Mouse (Mus musculus) ovary, postnatal 14 days (tissue): ENCODE data around the gene Sbf2.
A peak's percentile ranks its signal among the peaks of the same experiment; 100 is the strongest.
"Not testable (repeated sequence)": the region's sequence is repeated elsewhere in the genome, so short reads cannot be mapped to it uniquely, and the experiment has no call there.

Experiments used
- DNase-seq: peaks from one replicate; pipeline ENCODE4 v3.0.0; 2022; ENCODE audit warnings: low spot score

The Sbf2 gene

GRCm38 (mm10) chr7:110583705-110584104 is 31.0 kb downstream of the Sbf2 start:
- no peak for DNase-seq

- no peak for DNase-seq
Observed at GRCm38 (mm10) chr7:110565815-110566549, 48.7 kb downstream of the Sbf2 start.

GRCm38 (mm10) chr7:110561647-110562046 is 53.1 kb downstream of the Sbf2 start:
- no peak for DNase-seq

GRCm38 (mm10) chr7:110557001-110557400 is 57.7 kb downstream of the Sbf2 start:
- no peak for DNase-seq

- DNase-seq, result no peak
Observed at GRCm38 (mm10) chr7:110556221-110556620, 58.5 kb downstream of the Sbf2 start.

GRCm38 (mm10) chr7:110555260-110555659 is 59.5 kb downstream of the Sbf2 start:
- no peak for DNase-seq

- DNase-seq, result no peak
Observed at GRCm38 (mm10) chr7:110548268-110548667, 66.5 kb downstream of the Sbf2 start.

GRCm38 (mm10) chr7:110543341-110543740 is 71.4 kb downstream of the Sbf2 start:
- DNase-seq, result no peak

- no peak for DNase-seq
Observed at GRCm38 (mm10) chr7:110539266-110539665, 75.5 kb downstream of the Sbf2 start.

GRCm38 (mm10) chr7:110530295-110530694 is 84.4 kb downstream of the Sbf2 start:
- not testable (repeated sequence) for DNase-seq

GRCm38 (mm10) chr7:110525090-110525775 is 89.5 kb downstream of the Sbf2 start:
- DNase-seq, result no peak

GRCm38 (mm10) chr7:110516241-110517220 is 98.2 kb downstream of the Sbf2 start:
- DNase-seq, result no peak

- DNase-seq, result no peak
Observed at GRCm38 (mm10) chr7:110514131-110514530, 100.6 kb downstream of the Sbf2 start.

GRCm38 (mm10) chr7:110498653-110499052 is 116.1 kb downstream of the Sbf2 start:
- no peak for DNase-seq

- DNase-seq, result no peak
Observed at GRCm38 (mm10) chr7:110491038-110491437, 123.7 kb downstream of the Sbf2 start.

- no peak for DNase-seq
Observed at GRCm38 (mm10) chr7:110485051-110485450, 129.7 kb downstream of the Sbf2 start.

- no peak for DNase-seq
Observed at GRCm38 (mm10) chr7:110470987-110471386, 143.7 kb downstream of the Sbf2 start.

GRCm38 (mm10) chr7:110463471-110463870 is 151.3 kb downstream of the Sbf2 start:
- DNase-seq, result no peak

GRCm38 (mm10) chr7:110432301-110432700 is 182.4 kb downstream of the Sbf2 start:
- peak; percentile 23 for DNase-seq

GRCm38 (mm10) chr7:110416318-110416717 is 198.4 kb downstream of the Sbf2 start:
- no peak for DNase-seq

- DNase-seq, result no peak
Observed at GRCm38 (mm10) chr7:110414276-110414675, 200.4 kb downstream of the Sbf2 start.

GRCm38 (mm10) chr7:110402092-110402491 is 212.6 kb downstream of the Sbf2 start:
- no peak for DNase-seq
